Mouse (Mus musculus): ENCODE measurements around the gene Lrrc71.

- TF ChIP-seq POLR2A (IDR thresholded peaks at IDR 0.05; ENCODE audit: borderline replicate concordance, extremely low read depth, low read depth, low read length) = no peak
- no peak for TF ChIP-seq CTCF (IDR thresholded peaks at IDR 0.05; ENCODE audit: insufficient read depth, low read length)
Observed at GRCm38 (mm10) chr3:87728696-87729095, 19.7 kb downstream of the Lrrc71 start.

All from lung, adult 2 months (tissue).